Mouse (Mus musculus): ENCODE measurements around the gene Npm1.

Gene Npm1

GRCm38 (mm10) chr11:33162998-33163506, at the start of gene Npm1:
Npm1 (minus strand) TSS chr11:33163206.
- peak; percentile 99 for DNase-seq (ENCODE audit: low read depth, low spot score)

DNA sequence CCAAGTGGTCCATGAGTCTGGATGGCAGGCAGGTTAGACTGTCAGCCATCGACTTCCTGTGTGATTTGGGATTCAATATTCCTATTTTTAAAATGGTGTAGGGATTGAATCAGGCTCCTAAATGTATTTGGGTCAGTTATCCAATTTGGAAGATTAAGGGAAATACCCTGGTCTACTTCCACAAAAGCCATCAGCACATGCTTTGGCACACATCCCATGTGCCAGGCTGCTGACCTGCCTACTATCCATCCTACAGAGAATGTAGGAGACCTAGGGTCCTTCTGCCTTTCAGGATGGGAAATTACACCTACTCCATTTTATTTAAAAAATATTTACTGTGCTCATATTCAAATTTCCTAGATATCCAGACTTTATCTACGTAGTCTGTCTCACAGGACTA, 44.4 kb upstream of the Npm1 start:
- no peak for DNase-seq (ENCODE audit: low read depth, low spot score)

DNA sequence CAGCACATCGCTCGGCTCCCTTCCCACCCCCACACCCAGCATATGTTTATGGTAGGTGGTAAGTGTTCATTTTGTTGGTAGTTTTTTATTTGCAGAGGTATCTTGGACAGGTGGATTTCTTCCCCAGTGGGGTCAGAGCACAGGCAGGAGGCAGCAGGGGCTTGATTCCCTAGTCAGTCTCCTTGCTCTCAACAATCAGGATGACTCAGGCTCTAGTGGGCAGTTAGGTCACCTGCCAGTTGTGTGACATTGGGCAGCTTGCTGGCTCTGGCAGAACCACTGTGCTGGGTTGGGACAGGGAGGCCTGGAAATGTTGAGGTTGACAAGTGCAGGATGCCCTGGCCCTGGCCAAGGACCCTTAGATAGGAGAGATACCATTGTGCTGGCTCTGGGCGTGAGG, 42.0 kb upstream of the Npm1 start:
- DNase-seq (ENCODE audit: low read depth, low spot score) = no peak

GRCm38 (mm10) chr11:33204329-33204705, 41.3 kb upstream of the Npm1 start:
- DNase-seq (ENCODE audit: low read depth, low spot score) = no peak

- no peak for DNase-seq (ENCODE audit: low read depth, low spot score)
These were observed 40.6 kb upstream of the Npm1 start, which contains the start of gene Tlx3 for GRCm38 (mm10) chr11:33203383-33204328. Tlx3 (minus strand) TSS chr11:33203589.

DNA sequence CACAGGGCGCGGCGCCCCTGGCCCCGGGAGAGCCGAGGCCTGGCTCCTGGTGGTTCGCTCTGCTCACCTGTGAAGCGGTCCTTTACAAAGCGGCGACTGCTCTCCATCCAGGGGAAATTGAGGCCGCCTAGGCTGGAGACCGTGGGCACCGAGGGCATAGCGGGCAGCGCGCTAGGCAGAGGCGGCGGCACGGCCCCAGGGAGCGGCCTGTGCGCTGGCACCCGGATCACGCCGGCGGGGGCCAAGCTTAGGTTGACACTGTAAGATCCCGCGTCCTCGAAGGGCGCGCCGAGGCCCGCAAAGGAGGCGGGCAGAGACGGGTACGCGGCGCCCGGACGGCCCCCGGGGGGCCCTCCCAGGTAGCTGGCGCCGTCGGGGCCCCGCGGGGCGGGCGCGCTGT, 40.0 kb upstream of the Npm1 start:
- no peak for DNase-seq (ENCODE audit: low read depth, low spot score)

DNA sequence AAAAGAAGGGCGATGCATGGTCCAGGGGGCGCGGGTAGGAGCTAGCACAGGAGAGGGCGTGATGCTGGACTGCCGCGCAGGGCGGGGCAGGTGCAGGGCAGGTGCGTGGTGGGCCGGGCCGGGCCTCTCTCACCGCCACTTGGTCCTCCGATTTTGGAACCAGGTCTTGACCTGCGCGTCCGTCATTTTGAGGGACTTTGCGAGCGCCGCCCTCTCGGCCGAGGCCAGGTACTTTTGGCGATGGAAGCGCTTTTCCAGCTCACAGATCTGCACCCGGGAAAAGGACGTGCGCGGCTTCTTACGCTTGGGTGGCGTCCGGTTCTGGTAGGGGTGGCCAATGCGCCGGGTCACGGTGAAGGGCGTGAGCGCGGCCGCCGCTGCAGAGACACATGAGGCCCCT, 39.3 kb upstream of the Npm1 start:
- no peak for DNase-seq (ENCODE audit: low read depth, low spot score)

GRCm38 (mm10) chr11:33201626-33202010, 38.6 kb upstream of the Npm1 start:
- no peak for DNase-seq (ENCODE audit: low read depth, low spot score)

GRCm38 (mm10) chr11:33200764-33201625, 38.0 kb upstream of the Npm1 start:
- no peak for DNase-seq (ENCODE audit: low read depth, low spot score)

- no peak for DNase-seq (ENCODE audit: low read depth, low spot score)
These were observed 37.1 kb upstream of the Npm1 start for GRCm38 (mm10) chr11:33199906-33200763.

GRCm38 (mm10) chr11:33199117-33199514, 36.1 kb upstream of the Npm1 start:
- no peak for DNase-seq (ENCODE audit: low read depth, low spot score)

GRCm38 (mm10) chr11:33198351-33199116, 35.5 kb upstream of the Npm1 start:
- DNase-seq (ENCODE audit: low read depth, low spot score) = no peak

DNA sequence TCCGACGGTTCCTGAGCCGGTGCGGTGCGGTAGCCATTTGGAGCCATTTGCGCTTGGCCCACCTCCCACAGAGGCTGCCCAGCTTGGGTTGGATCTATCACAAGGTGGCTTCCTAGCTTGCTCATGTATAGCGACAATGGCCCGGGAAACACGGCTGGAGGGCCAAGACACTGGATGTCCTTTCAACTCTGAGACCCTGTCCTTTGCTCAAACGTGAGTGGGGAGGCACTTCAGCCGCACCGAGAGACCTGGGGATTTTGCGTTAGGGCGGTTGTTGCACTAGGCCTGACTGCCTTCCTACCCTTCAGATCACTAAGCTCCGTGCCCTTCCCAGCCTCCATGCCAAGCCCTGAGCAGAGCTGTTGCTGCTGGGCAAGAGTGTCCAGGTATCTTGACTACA, 34.7 kb upstream of the Npm1 start:
- DNase-seq (ENCODE audit: low read depth, low spot score) = no peak

- no peak for DNase-seq (ENCODE audit: low read depth, low spot score)
These were observed 34.1 kb upstream of the Npm1 start for GRCm38 (mm10) chr11:33197133-33197514.

GRCm38 (mm10) chr11:33196447-33197132, 33.6 kb upstream of the Npm1 start:
- no peak for DNase-seq (ENCODE audit: low read depth, low spot score)

- DNase-seq (ENCODE audit: low read depth, low spot score) = no peak
These were observed 32.8 kb upstream of the Npm1 start for GRCm38 (mm10) chr11:33195531-33196446.

GRCm38 (mm10) chr11:33195061-33195460, 32.1 kb upstream of the Npm1 start:
- no peak for DNase-seq (ENCODE audit: low read depth, low spot score)

GRCm38 (mm10) chr11:33193695-33194094, 30.7 kb upstream of the Npm1 start:
- DNase-seq (ENCODE audit: low read depth, low spot score) = no peak

DNA sequence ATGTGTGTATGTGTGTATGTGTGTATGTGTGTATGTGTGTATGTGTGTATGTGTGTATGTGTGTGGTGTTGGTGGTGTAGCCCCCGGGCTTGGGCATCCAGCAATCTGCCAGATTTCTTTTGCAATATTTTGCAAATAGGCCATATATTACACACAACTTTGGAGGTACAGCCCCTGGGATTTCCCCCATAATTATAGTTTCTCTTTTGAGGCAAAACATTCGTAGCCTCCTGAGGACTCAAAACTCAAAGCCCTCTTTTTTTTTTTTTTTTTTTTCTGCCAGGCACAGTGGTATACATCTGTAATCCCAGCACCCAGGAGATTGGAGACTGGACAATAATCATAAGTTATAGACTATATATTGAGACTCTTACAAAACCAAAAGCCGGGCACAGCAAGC, 18.8 kb upstream of the Npm1 start:
- DNase-seq (ENCODE audit: low read depth, low spot score) = no peak

Measured in 3T3-L1 (cell line).